Mouse (Mus musculus): ENCODE data around the gene Olfr1177-ps.

Olfr1177-ps gene

GRCm38 (mm10) chr2:88346392-88346791 is at the start of gene Olfr1177-ps:
Gene Olfr1177-ps, minus strand, starts transcription at chr2:88346492.
- DNase-seq (ENCODE audit: low read depth, low spot score) = no peak

GRCm38 (mm10) chr2:88386762-88387161 is 40.5 kb upstream of the Olfr1177-ps start, which contains the start of gene Olfr1178:
Gene Olfr1178, plus strand, starts transcription at chr2:88387062.
- no peak for DNase-seq (ENCODE audit: low read depth, low spot score)

- no peak for DNase-seq (ENCODE audit: low read depth, low spot score)
Measured at GRCm38 (mm10) chr2:88356304-88356703, 10.0 kb upstream of the Olfr1177-ps start.

GRCm38 (mm10) chr2:88336421-88336820 is 9.9 kb downstream of the Olfr1177-ps start, which contains the start of gene Olfr1176:
Gene Olfr1176, plus strand, starts transcription at chr2:88336721.
- DNase-seq (ENCODE audit: low read depth, low spot score) = no peak

GRCm38 (mm10) chr2:88327115-88327514 is 19.2 kb downstream of the Olfr1177-ps start, which contains the start of gene Olfr1175-ps:
Gene Olfr1175-ps, minus strand, starts transcription at chr2:88327215.
- DNase-seq (ENCODE audit: low read depth, low spot score) = no peak

- DNase-seq (ENCODE audit: low read depth, low spot score) = no peak
Measured at GRCm38 (mm10) chr2:88315035-88315434, 31.3 kb downstream of the Olfr1177-ps start, which contains the start of gene Olfr1174-ps. Gene Olfr1174-ps, minus strand, starts transcription at chr2:88315135.
